8 mouse cellular contexts compared by ENCODE assay signal in the genomic region with DNA sequence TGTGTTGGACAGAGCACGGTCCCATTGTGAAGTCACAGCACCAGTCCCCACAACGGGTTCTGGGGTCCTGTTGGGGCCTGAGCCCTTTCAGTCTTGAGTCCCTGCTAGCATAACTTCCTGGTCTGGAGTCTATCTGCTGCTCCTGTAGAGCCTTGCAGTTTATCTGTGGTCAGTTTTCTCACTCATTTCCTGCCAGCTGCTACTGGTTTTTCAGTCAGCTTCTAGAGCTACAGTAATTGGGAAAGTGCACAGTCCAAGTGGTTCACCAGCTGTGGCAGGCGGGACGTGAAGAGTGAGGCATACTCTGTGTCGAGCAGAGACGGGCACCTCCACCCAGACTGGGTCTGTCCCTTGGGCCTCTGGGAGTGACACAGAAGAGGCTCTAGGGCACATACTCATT.
DNase-seq lines count a peak whose midpoint lies in the region; ATAC-seq and TF ChIP-seq lines count a peak whose summit lies in the region.
"Had no signal": no experiment of that assay in that cellular context is flagged by ENCODE, and none has a peak within 500 bp of the region (broad histone marks: within the 10 kb centered on the region; RNA-seq: fewer than 3 reads in every experiment).

No protein-coding gene starts in this region.

- H3K9ac ChIP-seq in heart, adult 2 months (ENCODE audit: low read depth, low read length), result no peak overlapping the region
- H3K9ac ChIP-seq in limb, embryonic 12.5 days (replicated peaks), result no peak overlapping the region
- H3K9ac ChIP-seq in stomach, embryonic 16.5 days (ENCODE audit: low read length), result no peak overlapping the region

- no peak for TF ChIP-seq POLR2A in heart, adult 2 months (IDR thresholded peaks at IDR 0.05; ENCODE audit: insufficient read depth, low read depth, low read length)

- H3K4me3 ChIP-seq in heart, adult 2 months, result no peak overlapping the region
- H3K4me3 ChIP-seq in limb, embryonic 12.5 days (replicated peaks), result no peak overlapping the region
- H3K4me3 ChIP-seq in stomach, embryonic 16.5 days (replicated peaks; ENCODE audit: low read length), result no peak overlapping the region
- H3K4me3 ChIP-seq: erythroblast, embryonic 14.5 days had no signal

- no peak for TF ChIP-seq CTCF in heart, adult 2 months (IDR thresholded peaks at IDR 0.05)

- no peak overlapping the region for H3K27ac ChIP-seq in heart, adult 2 months
- H3K27ac ChIP-seq in limb, embryonic 12.5 days, result peak overlapping the region; percentile 69; the same call in 1 of the 2 replicates
- peak overlapping the region; percentile 64 for H3K27ac ChIP-seq in stomach, embryonic 16.5 days (ENCODE audit: low read length)

- intact Hi-C loops in heart, adult 2 months (cut with DNase I), result no loop called here

- no peaks in the 10 kb centered on the region for H3K79me2 ChIP-seq in heart, adult 2 months (replicated peaks; ENCODE audit: control insufficient read depth, insufficient read depth, low read length)

- no peaks in the 10 kb centered on the region for H3K9me3 ChIP-seq in limb, embryonic 12.5 days
- 0 out of 2 replicates have a peak, but pooled peaks cover 4% of the 10 kb centered on the region for H3K9me3 ChIP-seq in stomach, embryonic 16.5 days (replicated peaks; ENCODE audit: control insufficient read depth, low read length)

- H3K4me2 ChIP-seq in limb, embryonic 12.5 days, result no peak overlapping the region
- no peak overlapping the region for H3K4me2 ChIP-seq in stomach, embryonic 16.5 days (ENCODE audit: low read depth, low read length)

- H3K4me1 ChIP-seq in heart, adult 2 months (ENCODE audit: control insufficient read depth, insufficient read depth, low read length), result peaks cover 7% of the 10 kb centered on the region
- peaks cover 23% of the 10 kb centered on the region for H3K4me1 ChIP-seq in limb, embryonic 12.5 days (replicated peaks)
- H3K4me1 ChIP-seq in stomach, embryonic 16.5 days (ENCODE audit: control insufficient read depth, insufficient read depth, low read length), result peaks cover 12% of the 10 kb centered on the region; the same call in 1 of the 2 replicates

- WGBS in heart, adult 2 months, result 21% methylated on average over 6 of the region's 6 CpGs
- WGBS in limb, embryonic 12.5 days, result 37% methylated on average over 6 of the region's 6 CpGs
- 44% methylated on average over 6 of the region's 6 CpGs for WGBS in stomach, embryonic 16.5 days

- no peak for TF ChIP-seq EP300 in heart, adult 2 months (IDR thresholded peaks at IDR 0.05; ENCODE audit: insufficient read depth, low read depth, low read length)

- H3K27me3 ChIP-seq in heart, adult 2 months (ENCODE audit: control insufficient read depth, insufficient read depth, low read length), result no peaks in the 10 kb centered on the region; the same call in 1 of the 2 replicates
- no peaks in the 10 kb centered on the region for H3K27me3 ChIP-seq in limb, embryonic 12.5 days
- no peaks in the 10 kb centered on the region for H3K27me3 ChIP-seq in stomach, embryonic 16.5 days (ENCODE audit: control insufficient read depth, insufficient read depth, low read length)

- peak; percentile 19 for DNase-seq in urinary bladder, postnatal 14 days (ENCODE audit: low spot score)
- no peak for DNase-seq in urinary bladder, postnatal 10 days (ENCODE audit: low spot score)
- peak; percentile 50 to 65 for DNase-seq in heart, adult 2 months
- DNase-seq in testis, postnatal 14 days (ENCODE audit: low spot score), result no peak
- DNase-seq in retina, embryonic 14.5 days (ENCODE audit: low spot score), result no peak

- H3K36me3 ChIP-seq in heart, adult 2 months (ENCODE audit: control insufficient read depth, insufficient read depth, low read length), result no peaks in the 10 kb centered on the region
- H3K36me3 ChIP-seq in limb, embryonic 12.5 days, result no peaks in the 10 kb centered on the region
- no peaks in the 10 kb centered on the region for H3K36me3 ChIP-seq in stomach, embryonic 16.5 days (ENCODE audit: control insufficient read depth, insufficient read depth, low read length)

- ATAC-seq in limb, embryonic 12.5 days (ENCODE audit: insufficient number of reproducible peaks, insufficient read depth, low FRiP score, low TSS enrichment, low read depth), result no peak
- ATAC-seq in stomach, embryonic 16.5 days (ENCODE audit: insufficient read depth, low FRiP score), result peak; percentile 80; the same call in 1 of the 2 replicates

Comparison
In these comparisons a context has a peak if more than half of its experiments do, and no peak if none do; other contexts are left out.
1. DNase-seq: peak in urinary bladder, postnatal 14 days (single experiment) and heart, adult 2 months (2 of 2); none in urinary bladder, postnatal 10 days (single experiment), testis, postnatal 14 days (single experiment) and retina, embryonic 14.5 days (single experiment).